Mouse (Mus musculus) c-Kit-positive CD71-positive TER-119-positive erythroid progenitor cells, embryonic 14.5 days (primary cell): ENCODE data around the gene Olfr430.
"Not testable (repeated sequence)": the region's sequence is repeated elsewhere in the genome, so short reads cannot be mapped to it uniquely, and the experiment has no call there.

Source experiments
- DNase-seq: peaks from one replicate; pipeline ENCODE4 v3.0.0-alpha.2; 2013; ENCODE audit warnings: low spot score

Gene Olfr430

DNA sequence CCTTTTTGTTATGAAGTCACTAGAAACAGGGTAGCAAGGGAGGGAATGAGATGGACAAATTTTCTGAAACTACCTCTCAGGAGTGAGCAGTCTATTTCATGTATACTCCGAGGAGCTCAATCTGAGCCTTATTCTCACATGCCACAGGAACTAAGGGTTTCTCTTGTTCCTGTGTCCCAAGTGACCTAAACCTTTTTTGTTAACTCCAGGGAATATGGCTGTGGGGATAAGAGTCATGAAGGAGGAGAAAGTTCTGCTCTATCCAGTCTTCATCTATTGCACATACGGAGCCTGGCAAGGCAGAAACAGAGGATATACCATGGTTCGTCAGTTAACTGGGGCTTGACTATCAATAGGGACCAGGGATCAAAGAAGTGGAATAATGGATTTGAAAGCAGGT lies at the start of gene Olfr430:
TSS of gene Olfr430 (plus strand) at position 301 of the 400 bp plus-strand sequence.
- no peak for DNase-seq

DNA sequence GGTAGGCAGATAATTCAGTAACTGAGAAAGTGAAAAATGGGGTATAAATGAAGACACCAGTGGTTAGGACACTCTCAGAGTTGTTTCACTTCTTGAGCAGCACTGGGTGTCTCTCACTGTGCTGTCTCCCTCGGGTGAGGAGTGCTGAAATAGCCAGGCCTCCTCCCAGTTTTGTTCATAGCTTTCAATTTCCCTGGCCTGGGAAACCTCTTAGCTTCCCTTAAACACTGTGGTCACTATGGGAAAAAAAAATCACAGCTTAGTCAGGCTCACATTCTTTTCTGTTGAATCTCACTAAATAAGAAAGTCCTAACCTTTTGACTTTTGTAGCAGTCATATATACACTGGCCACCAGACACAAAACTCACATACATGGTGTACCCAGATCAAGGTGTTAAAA lies 34.7 kb upstream of the Olfr430 start, which contains the start of gene Ifi205:
TSS of gene Ifi205 (minus strand) at position 113 of the 400 bp plus-strand sequence.
- no peak for DNase-seq

DNA sequence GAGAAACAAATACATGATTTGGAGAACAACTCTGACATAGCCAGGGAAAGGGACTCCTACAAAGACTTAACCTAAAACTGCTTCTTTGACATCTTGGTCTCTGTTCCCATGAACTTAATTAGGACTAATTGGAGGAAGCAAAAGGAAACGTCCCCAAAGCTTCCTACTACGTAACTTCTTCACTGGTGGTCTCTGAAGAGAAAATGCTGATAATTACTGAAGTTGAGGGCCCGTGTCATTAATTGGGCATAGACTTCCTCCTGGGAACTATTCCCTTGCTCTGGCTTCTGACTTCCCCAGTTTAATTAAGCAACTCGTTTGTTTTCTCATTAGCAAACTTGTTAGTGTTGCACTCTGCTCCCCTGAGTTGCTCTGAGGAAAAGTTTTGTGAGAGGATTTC lies 30.6 kb upstream of the Olfr430 start:
- no peak for DNase-seq

DNA sequence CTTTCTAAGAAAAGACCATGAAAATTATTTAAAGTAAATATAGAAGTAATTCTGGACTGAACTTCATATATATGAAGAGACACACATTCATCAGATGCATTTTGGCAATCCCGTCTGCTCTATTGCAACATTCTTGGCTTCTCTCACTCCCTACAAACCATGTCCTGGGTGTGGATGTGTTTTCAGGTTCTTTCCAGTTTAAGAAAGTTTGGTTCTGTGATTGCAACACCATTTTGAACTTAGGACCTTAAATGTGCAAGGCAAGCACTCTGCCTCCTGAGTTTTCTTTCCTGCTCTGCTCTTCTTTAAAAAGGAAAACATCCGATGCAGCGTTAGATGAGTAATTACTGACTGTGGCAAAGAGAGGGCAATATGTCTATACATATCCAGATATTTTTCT lies 27.9 kb upstream of the Olfr430 start:
- no peak for DNase-seq

DNA sequence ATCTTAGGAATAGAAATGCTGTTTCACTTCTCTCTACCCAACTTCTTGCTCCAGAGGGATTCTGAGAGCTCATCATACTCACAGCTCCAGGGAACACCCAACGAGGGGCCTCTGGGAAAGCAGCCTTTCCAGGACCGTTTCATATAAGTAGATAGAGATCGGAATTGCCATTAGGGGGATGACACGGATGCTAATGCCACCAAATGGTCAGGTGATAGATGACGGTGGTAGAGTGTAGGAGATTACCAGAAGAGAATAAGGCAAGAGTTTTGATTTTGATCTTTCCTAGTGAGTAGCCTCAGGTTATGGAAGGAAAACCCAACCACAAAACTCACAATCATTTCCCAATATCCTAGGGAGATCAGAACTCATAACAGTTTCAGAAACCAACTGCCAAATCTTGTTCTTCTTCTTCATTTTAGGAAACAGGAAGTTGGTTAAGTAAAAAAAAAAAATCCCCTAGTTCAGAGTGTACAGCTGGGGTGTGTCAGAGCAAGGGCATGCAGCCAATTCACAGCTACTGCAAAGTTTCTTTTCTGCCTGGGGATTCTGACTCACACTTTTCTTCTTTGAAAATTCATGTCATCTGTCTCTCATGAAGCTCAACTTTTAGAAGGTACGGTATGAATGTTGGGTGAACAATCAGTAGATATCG lies 25.8 kb upstream of the Olfr430 start, which contains the start of gene Olfr433:
TSS of gene Olfr433 (plus strand) at position 183 of the 655 bp plus-strand sequence.
- DNase-seq, result no peak

DNA sequence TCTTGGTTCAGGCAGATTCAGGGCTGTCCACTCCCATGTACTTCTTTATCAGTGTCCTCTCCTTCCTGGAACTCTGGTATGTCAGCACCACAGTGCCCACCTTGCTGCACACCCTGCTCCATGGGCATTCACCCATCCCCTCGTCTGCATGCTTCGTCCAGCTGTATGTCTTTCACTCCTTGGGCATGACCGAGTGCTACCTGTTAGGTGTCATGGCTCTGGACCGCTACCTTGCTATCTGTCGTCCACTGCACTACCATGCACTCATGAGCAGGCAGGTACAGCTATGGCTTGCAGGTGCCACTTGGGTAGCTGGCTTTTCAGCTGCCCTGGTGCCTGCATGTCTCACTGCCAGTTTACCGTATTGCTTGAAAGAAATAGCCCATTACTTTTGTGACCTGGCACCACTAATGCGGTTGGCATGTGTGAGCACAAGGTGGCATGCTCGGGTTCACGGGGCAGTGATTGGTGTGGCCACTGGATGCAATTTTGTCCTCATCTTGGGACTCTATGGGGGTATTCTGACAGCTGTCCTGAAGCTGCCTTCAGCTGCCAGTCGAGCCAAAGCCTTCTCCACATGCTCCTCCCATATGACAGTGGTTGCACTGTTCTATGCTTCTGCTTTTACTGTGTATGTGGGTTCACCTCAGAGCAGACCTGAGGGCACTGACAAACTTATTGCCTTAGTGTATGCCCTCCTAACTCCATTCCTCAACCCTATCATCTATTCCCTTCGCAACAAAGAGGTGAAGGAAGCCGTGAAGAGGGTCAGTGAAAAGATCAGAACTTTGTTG lies 24.1 kb upstream of the Olfr430 start:
- DNase-seq, result not testable (repeated sequence)

DNA sequence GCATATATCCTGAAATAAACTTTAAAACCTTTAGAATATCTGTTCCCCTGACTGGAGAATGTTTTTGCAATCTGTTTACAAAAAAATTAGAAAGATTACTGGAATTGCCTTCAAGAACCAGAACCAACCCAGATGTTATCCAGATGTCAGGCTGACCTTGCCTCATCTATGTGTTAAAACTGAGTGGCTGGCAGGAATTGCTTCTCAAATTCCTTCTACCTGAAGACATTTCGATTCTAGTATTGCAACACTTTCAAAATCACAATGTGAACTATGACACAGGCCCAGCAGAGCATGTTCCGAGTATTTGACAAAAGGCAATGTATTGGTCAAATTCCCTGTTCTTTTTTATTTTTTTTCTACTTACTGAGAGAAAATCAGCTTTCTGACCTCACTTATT lies 22.0 kb upstream of the Olfr430 start:
- no peak for DNase-seq

DNA sequence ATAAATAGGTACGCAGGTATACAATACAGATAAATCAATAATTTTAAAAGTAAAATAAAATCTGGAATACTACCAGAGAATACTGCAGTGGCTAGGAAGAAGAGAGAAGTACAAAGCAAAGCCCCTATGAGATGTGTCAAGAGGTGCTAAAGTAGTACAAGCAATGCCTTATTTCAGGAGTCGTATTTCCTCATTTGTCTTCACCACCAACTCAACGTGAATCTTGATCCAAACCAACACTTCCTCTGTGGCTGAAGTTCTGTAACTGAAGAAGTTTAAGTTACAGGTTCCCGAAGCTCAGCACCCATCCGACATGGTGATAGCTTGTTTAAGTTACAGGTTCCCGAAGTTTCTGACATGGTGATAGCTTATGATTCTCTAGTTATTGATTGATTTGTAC lies 18.2 kb upstream of the Olfr430 start:
- DNase-seq, result not testable (repeated sequence)

DNA sequence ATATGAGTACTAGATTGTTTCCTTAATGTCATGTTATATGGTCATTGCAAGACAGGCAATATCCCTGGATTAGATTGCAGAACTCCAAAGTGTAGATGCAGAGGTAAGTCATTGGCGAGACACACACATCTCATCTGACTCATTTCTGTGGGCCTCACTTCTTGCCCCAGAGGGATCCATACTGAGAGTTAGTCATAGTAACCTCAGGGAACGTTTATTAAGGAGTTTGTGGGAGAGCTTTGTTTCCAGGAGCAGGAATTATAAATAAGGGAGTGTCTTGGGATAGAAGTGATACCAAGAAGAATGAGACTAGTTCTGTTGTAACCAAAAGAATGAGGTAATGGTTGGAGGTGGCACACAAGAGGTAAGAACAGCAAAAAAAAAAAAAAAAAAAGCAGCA lies 17.5 kb upstream of the Olfr430 start, which contains the start of gene Olfr432:
TSS of gene Olfr432 (plus strand) at position 313 of the 400 bp plus-strand sequence.
- DNase-seq, result no peak

DNA sequence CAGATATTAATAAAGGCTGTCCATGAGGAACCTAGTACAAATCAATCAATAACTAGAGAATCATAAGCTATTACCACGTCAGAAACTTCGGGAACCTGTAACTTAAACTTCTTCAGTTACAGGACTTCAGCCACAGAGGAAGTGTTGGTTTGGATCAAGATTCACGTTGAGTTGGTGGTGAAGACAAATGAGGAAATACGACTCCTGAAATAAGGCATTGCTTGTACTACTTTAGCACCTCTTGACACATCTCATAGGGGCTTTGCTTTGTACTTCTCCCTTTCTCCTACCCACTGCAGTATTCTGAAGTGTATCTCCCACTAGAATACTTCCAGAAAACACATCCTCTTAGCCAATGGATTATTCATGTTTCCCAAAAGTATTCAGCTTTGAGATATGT lies 17.0 kb upstream of the Olfr430 start:
- not testable (repeated sequence) for DNase-seq

DNA sequence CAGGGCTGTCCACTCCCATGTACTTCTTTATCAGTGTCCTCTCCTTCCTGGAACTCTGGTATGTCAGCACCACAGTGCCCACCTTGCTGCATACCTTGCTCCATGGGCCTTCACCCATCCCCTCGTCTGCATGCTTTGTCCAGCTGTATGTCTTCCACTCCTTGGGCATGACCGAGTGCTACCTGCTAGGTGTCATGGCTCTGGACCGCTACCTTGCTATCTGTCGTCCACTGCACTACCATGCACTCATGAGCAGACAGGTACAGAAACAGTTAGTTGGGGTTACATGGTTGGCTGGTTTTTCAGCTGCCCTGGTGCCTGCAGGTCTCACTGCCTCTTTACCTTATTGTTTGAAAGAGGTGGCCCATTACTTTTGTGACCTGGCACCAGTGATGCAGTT lies 15.9 kb upstream of the Olfr430 start:
- no peak for DNase-seq

DNA sequence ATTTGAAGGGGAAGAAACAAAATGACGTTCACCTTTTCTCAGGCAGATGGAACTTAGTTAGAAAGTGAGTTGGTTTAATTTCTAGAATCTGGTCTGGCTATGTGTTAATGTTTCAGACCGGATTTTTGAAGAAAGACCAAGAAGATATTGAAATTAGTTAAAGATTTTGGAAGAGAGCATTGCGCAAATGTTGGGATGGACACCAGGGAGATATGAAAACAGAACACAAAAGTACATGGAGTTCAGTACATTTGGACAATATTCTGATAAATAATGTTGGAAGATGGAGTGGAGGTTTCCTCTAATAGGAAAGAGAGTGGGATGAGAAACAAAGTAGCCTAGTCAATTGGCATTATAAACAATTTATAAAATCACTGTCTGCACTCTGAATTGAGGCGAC lies 14.9 kb upstream of the Olfr430 start:
- no peak for DNase-seq

DNA sequence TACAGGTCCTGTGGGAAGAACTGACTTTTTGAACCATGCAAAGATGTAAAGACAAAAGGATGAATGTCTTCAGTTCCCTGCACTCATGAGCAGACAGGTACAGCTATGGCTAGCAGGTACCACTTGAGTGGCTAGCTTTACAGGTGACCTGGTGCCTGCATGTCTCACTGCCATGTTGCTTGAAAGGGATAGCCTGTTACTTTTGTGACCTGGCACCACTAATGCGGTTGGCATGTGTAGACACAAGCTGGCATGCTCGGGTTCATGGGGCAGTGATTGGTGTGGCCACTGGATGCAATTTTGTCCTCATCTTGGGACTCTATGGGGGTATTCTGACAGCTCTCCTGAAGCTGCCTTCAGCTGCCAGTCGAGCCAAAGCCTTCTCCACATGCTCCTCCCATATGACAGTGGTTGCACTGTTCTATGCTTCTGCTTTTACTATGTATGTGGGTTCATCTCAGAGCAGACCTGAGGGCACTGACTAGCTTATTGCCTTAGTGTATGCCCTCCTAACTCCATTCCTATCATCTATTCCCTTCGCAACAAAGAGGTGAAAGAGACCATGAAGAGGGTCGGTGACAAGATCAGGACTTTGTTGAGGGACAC lies 14.4 kb upstream of the Olfr430 start:
- DNase-seq, result no peak

DNA sequence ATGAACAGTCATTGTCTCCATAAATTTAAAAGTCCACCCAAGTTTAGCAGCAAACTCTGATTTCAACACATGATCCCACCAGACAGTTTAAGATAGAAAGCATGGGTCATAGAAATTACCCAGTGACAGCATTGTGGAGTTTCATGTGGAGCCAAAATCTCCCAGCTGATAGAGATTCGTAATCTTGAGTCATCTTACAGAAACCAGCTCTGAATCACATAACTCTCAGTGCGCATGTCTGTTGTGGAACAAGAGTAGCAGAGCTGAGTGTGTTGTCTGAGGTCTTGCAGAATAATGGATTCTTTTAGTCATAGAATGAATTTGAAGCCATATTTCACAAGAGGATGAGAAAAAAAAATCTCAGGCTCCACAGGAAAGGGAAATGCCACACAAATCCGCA lies 13.4 kb upstream of the Olfr430 start:
- DNase-seq, result no peak

DNA sequence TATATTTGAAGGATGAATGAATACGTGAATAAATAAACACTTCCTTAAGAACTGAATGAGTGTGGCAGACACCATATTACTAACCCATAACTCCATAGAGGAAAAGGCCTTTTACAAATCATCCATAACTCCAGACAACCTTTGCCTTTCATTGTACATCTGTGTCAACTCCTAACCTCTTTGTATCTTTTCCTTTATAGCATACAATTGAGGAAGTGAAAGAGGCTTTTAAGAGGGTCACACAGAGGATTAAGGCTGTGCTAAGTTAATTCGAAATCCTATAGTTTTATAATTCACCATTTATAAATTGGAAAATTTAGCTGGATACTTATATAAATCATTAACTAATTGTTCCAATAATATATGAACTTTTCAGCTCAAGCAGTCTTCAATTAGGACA lies 11.2 kb upstream of the Olfr430 start:
- no peak for DNase-seq

DNA sequence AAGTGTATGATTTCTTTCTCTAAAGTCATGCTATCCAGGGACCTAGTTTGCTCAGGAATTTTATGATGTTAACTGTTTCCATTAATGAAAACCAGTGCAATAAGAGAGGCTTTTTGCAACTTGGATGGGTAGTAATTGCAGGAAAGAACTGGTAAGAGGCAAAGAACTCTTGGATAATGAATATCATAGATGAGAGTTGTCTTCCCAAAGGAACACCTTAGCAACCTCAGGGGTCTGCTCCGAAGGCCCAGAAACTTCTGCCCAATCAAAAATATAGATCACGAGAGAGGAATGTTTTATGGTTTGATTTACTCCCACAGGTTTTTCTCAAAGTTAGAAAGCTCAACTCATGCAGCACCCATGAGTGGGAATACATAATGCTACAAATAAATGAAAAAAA lies 17.6 kb downstream of the Olfr430 start, which contains the start of gene Olfr429:
TSS of gene Olfr429 (plus strand) at position 301 of the 400 bp plus-strand sequence.
- DNase-seq, result no peak

DNA sequence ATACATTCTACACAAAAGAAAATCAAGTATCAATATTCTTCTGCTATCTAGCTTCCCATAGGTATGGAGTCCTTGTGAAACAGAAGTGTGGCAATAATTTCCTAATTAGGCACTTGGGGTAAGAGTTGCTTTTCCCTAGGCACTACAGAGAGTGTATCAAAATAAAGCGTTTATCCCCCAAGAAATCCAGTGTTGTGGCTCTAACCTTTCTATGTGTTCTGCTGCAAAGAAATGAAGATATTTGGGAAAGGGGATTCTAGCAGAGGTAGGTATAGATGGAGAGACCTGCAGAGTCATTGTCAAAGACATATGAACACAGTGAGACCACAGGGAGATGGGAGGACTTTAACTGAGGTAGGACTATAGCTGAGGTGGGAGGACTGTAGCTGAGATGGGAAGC lies 30.2 kb downstream of the Olfr430 start, which contains the start of gene Olfr427:
TSS of gene Olfr427 (plus strand) at position 301 of the 400 bp plus-strand sequence.
- DNase-seq, result no peak

DNA sequence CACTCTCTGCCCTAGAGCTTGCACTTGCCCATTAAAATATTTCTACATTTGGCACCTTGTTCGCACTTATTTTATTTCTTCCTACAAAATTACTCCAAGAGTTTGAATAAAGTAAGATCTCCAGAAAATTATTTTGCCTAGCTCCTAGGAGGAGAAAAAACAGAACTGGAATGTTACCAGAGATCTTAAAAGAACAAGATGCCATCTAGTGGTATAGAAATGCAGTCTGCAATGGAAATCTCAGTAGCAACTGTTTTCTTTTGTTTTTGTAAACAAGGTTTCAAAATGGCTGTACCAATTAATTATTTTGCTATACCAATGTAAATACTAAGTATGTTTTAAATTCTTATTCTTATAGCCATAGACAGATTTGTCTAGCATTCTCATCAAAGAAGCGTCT lies 37.3 kb downstream of the Olfr430 start:
- no peak for DNase-seq

DNA sequence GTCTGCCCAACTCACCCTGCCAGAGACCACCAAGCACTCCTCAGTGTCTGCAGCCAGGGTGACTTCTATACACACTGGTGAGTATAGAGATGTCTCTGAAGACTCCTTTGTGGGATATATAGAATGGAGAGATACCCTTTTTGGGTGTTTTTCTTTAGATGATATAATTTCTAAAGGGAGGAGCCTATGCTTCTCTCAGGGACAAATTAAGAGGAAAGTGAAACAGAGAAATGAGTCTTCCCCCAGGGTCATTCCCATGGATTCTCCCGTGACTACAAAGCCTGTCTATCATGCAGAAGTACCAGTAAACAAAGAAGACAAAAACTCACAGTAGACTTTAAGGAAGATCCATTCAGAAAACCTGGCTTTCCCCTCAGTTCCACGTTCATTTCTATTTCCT lies 54.7 kb downstream of the Olfr430 start, which contains the start of gene Olfr231:
TSS of gene Olfr231 (minus strand) at position 101 of the 400 bp plus-strand sequence.
- no peak for DNase-seq
